Mouse (Mus musculus) cortical plate, adult 2 months (tissue): Measurements from ENCODE around the gene Hoxb7.

ENCODE experiments used
- CTCF ChIP-seq: fragments of 200-500 bp; IDR thresholded peaks from 2 replicates; pipeline ENCODE4 v1.5.1; 2011; ENCODE audit warnings: mild to moderate bottlenecking, control low read depth, low read length; ENCODE audit not compliant: insufficient read depth; ENCODE audit errors: extremely low read depth
- POLR2A ChIP-seq: fragments of 200-500 bp; IDR thresholded peaks from 2 replicates; pipeline ENCODE4 v1.6.1; 2011; ENCODE audit warnings: mild to moderate bottlenecking, low read length, control low read depth; ENCODE audit not compliant: insufficient read depth; ENCODE audit errors: extremely low read depth

DNA sequence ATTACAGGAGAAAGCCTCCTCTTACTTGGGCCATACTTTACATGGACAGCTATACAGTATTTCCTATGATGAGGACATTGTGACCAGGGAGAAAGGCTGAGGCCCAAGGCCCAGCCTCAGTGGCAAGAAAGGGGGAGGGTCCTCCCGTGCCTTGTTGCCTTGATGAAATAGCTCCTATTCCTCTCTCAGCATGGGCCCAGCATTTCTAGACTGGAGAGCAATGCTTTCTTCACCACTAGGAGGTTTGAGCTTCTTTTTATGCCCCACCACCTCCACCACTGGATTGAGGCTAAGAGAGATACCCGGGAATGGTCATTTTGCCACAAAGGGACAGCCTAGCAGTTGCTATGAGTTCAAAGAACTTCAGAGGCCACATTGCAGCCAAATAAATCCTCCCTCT, 10.6 kb downstream of the Hoxb7 start:
- no peak for TF ChIP-seq POLR2A
- TF ChIP-seq CTCF: no peak
